Mouse (Mus musculus) liver (tissue): ENCODE measurements around the gene Chrnb1.
A peak's percentile ranks its signal among the peaks of the same experiment; 100 is the strongest.

Experiments
- DNase-seq: peaks from one replicate; pipeline ENCODE4 v3.0.0-alpha.2; 2020; ENCODE audit warnings: mixed read lengths

The Chrnb1 gene

DNA sequence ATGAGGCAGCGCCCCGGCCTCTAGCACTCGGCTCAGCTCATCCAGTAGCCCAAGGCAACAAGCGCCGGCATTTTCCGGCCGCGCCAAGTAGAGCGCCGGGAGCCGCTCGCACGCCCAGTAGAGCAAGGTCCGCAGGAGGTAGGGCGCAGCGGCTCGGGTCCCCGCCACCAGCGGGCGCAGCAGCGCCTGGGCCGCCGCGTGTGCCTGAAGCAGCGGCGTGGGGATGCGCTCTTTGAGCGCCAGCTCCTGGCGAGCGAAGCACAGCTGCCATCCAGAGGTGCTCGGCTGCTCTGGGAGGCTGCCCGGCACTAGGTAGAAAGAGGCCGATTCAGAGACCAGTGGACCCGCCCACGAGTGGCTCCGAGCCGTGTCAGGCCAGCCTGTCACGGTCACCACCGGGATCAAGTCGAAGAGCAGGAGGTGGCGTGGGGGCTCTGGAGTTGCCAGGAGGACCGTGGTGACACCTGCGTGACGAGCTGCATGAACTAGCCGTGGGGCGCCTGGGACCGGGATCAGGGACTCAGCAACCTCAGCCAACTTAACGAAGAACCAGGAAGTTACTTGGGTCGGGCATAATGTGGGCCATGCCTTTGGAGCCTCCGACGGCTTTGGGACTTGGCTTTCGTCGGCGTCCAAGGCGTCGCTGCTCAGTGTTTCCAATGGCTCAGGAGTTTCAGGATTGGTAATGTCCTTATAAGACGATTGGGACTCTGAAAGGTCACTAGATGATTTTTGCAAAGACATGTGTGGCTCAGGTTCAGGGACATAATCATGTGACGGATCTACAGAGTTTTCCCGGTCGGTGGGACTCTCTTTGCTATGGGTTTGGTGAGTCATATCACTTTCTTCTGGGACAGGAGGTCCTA, 8.3 kb upstream of the Chrnb1 start:
- peak; percentile 76 for DNase-seq

DNA sequence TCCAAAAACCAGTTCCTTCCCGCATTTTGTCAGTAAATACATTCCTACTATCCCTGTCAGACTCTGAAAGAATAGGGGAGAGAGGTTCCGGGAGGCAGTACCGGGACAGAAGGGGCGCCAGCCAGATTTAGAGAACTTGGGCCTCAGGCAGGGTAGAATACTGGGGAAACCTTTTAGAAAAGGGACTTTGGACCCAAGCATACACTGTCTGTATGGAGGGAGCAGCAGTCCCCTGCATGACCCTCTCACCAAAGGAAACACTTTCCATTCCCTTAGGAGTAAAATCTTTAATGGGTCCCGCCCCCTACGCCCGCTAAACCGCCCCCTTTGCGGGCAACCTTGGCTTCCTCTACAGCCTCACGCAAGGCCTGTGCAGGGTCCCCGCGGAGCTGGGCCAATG, 7.6 kb upstream of the Chrnb1 start:
- DNase-seq: no peak

DNA sequence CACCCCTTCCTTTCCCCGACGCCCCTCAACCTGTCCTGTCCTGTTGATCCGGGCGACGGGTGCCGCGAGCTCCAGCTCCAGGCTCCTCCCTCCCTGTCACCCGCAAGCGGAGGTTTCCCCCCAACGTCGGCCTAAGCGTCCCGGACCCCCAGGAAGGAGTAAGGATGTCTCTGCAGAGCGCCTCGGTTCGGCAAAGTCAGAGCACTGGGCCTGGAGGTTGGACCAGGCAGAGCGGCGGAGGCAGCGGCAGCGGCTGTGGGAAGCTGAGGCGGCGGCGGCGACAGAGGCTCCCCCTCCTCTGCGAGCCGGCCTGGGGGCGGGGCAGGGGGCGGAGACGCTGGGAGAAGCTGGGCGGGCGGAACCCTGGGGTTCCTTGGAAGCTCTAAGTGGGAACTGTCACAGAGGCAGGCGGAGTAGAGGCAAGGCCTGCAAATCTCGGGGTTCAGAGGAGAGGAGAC, 6.9 kb upstream of the Chrnb1 start:
- peak; percentile 83 for DNase-seq

DNA sequence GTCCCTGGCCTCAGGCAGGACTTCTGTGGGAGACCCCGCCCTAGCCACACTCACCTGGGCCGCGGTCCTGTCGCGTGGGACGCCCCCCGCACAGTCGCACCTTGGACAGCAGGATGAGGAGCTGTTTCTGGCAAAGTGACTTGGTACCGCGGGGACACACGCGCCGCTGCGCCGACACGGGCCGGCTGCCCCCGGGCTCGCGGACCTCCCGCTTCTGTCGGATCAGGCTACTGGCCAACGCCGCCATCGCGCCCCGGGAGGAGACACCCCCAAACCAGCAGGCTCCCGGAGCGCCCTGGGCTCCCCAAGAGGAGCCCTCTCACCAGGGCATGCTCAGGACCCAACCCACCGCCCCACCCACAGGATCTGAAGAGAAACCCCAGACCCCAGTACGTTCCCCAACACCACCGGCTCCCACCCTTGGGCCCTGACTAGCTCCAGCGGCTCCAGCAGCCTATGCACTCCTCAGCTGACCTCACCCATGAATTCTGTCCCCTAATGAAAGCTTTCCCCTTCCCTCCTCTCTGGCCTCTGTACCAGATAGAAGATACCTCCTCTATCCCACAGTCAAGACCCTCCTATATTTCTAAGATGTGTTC, 5.7 kb upstream of the Chrnb1 start, which contains the start of gene Fgf11:
Gene Fgf11, minus strand, starts transcription at position 479 of the 599 bp plus-strand sequence.
- no peak for DNase-seq

DNA sequence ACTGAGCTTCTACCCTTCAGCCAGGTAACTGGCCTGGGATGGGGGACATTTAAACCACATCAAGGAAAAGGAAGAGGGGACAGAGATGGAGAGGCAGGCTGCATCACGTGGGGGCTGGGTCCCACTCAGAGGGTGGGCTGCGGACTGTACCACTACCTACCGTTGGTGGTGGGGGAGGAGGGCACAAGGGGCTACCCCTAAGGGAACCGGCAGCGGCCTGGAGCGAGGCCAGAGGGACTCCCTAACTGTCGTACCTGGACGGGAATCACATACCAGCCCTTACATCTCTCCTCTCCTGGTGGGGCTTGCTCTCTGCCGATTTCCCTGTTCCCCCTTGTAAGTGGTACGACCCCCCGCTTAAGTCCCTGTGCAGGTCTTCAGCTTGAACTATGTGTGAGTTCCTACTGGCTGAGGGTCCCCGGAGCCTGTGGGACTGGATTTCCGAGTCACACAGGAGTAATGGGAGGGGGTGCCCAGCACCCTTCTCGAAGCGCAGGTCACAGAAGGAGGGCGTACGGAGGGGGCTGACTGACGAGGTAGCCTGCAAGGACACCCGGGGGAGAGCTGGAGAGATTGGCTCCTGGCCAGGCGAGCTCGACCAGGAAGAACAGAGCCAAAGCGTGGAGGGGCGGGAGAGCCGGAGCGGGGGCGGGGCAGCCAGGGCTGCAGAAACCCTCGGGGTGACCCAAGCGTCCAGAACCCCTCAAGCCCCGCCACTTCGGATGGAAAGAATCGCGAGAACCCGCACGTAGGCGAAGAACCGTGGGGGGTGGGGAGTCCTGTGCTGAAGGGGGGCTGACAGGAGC, 4.9 kb upstream of the Chrnb1 start:
- DNase-seq: peak; percentile 60

DNA sequence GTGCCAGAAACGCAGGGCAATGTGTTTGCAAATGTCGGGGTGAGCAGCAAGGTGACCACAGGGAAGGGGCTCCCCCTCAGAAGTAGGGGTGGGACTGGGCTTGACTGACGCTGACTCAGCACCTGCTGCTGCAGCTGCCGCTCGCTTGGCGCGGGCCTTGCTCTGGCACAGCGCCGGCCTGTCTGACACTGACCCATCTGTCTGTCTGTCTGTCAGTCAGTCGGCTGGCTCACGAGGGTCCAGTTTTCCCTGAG, 4.3 kb upstream of the Chrnb1 start:
- peak; percentile 29 for DNase-seq

DNA sequence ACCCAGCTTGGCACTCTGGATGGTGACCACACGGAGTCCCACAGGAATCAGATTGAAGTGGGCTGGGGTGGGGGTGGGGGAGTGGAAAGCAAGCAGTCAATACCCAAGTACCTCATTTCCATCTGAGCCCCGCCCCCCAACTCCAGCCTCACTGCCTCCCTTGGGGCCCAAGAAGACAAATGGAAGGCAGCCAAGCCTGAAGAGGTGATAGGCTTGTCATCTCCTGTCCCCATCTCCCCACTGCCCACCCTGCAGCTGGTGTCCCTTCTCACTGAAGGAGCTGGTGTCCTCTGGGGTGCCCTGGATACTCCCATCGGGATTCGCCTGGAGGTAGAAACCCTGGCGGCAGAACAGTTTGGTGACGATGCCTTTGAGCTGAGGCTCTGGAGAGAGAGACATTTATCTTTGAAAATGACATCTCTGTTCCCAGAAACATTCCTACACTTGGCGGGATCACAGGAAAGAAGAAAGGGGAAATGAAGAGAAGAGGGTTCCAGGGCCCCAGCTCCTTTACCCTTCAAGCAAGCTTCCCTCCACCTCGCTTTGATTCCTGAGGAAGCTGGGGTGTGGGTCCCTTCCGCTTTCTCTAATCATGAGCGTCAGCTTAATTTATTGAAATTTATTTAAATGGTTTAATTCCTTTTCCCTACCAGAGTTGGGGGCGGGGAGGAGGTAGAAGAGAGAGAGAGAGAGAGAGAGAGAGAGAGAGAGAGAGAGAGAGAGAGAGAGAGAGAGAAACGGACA, 3.8 kb upstream of the Chrnb1 start:
- no peak for DNase-seq

DNA sequence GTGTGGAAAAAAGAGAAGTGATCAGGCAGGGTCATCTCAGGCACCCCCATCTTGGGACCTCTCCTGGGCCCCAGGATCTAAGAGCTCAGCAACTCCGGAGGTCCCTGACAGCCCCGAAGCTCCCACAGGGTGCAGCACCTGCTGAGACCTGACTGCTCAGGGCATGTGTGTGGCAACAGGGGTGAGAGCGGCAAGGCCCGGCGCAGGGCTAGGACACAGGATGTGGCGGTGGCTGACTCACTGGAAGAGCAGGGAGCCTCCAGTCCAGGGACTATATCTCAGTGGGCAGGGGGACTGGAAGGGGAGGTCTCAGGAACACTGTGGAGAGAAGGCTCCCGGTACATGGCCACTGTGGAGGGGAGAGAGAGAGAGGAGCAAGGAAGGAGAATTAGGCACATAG, 2.2 kb upstream of the Chrnb1 start:
- DNase-seq: no peak

DNA sequence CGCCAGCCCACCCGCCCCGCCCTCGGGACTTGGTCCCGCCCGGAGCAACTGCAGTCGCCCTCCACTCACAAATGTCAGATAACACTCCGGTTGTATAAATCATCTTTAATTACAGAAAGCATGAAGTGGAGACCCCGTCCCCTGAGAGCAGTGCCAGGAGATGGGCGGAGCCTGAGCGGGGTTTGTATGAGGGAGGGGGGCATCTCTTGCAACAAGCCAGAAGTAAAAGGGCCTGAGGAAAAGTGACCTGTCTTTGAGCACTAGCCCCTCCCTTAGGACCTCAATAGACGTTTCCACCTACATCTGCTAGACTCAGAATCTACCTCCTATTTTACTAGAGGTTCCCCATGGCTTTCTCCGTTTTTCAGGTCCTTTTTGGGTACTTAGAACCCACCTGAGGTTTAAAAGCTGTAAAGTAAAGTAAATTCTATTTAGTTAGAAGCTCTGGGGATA, 266 bp upstream of the Chrnb1 start:
- no peak for DNase-seq

DNA sequence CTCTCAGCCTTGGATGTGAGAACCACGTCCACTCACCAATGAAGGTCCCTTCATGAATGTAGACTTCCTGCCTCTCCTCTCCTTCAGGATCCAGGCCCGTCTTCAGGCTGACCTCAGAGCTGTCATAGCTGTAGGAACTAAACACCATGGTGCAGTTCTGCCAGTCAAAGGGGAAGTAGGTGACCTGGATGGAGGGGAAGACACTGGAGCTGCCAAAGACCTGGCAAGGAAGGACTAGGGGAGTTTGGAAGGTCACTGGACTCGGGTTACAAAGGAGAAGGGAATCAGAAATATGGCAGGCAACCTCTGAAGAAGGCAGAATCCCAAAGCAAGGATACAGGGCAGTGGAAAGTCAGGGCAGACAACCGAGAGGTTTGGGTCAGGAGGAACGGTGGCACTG, 2.3 kb downstream of the Chrnb1 start:
- DNase-seq: no peak

DNA sequence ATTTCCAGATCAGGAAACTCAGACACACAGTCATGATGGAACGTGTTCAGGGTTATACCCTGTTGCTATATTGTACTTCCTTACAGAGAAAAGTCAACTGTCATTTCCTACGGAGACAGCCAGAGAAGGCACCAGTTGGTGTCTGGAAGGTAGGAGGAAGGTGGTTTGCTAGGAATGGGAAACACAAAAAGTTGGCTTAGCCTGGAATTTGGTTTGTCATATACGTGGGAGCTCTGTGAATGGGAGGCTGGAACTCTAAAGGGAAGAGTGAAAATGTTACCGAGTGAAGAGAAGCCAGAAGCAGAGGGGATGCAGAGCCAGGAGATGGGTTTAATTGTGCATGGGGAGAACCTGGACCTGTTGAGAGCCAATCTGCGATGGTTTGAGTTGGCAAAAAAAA, 4.3 kb downstream of the Chrnb1 start:
- DNase-seq: no peak

DNA sequence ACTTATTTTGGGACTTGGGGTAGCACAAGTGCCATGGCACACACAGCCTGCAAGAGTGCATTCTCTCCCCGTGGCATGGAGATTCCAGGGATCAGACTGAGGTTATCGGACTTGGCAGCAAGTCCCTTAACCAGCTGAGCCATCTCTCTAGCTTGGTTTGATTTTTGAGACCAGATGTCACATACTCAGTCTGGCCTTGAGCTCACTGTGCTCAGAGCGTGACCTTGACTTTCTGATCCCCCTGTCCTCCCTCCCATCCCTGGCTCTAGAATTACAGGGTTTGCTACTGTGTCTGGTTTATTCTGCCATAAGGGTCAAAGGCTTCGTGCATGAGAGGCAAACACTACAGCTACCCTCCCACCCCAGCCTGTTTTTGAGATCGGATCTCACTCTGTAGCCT, 6.3 kb downstream of the Chrnb1 start:
- no peak for DNase-seq

DNA sequence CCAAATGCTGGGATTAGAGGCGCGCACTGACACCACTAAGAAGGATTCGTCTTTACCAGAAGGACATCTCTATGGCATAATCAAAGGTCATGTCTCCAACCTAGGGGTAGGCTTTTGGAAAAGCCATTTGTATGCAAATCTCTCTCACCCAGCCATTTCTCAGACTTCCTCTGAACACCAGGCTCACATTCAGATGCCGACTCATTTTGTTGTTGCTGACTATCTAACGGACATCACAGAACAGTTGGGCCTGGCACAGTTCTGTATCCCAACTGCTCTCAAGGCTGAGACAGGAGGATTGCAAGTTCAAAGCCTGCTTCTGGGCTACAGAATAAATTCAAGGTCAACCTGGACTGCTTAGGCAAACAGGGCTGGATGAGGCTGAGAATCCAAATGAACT, 8.4 kb downstream of the Chrnb1 start:
- no peak for DNase-seq

DNA sequence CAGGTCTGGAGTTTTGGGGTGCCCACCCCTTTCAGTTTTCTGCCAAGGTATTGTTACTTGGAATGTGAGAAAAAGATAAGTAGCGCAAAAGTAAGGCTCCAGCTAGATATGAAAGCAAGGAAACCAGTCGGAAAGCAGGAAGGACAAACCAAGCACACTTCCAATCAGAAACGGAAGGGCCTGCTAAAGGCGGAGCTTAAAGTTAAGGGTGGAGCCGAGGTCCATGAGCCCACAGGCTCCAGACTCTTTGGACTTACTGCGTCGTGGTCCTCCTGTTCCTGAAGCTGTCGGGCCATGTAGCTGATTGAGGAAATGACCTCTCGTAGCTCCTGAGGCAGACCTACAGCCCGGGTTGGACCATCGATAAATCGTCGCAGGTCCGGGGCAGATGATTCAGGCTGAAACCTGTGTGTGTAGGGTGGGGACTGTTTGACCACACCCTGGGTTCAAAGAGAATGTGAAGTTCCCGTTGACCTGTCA, 10.9 kb downstream of the Chrnb1 start:
- peak; percentile 70 for DNase-seq

DNA sequence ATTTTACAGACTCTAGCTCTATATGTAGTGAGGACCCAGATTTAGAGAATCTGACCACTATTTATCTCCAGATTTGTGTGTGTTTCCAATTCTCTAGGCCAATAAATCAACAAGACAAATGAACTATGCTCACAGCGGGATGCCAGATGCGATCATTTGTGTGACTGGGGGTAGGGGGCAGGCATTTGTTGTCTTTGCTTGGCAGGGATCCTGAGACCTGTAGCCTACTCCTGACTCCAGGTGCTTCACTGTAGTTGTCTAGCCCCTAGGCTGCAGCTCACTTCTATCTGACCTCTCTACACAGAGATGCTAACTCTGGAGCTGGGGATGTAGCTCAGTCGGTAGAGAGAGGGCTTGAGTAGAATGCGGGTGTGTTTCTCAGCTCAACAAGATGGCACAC, 13.9 kb downstream of the Chrnb1 start:
- DNase-seq: no peak

DNA sequence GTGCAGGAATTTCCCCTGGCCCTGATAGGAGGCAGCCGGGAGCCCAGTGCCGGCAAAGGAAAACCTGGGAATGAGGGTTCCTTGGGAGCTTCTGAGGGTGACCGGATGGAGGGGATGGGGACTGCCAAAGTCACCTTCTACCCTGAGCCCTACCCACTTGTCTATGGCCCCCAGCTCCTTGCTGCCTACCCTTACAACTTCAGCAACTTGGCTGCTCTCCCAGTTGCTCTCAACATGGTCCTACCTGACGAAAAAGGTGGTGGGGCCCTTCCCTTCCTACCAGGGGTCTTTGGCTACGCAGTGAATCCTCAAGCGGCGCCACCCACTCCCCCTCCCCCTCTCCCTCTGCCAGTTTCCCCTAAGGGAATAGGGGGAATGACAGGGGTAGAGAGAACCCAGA, 16.8 kb downstream of the Chrnb1 start:
- DNase-seq: no peak

DNA sequence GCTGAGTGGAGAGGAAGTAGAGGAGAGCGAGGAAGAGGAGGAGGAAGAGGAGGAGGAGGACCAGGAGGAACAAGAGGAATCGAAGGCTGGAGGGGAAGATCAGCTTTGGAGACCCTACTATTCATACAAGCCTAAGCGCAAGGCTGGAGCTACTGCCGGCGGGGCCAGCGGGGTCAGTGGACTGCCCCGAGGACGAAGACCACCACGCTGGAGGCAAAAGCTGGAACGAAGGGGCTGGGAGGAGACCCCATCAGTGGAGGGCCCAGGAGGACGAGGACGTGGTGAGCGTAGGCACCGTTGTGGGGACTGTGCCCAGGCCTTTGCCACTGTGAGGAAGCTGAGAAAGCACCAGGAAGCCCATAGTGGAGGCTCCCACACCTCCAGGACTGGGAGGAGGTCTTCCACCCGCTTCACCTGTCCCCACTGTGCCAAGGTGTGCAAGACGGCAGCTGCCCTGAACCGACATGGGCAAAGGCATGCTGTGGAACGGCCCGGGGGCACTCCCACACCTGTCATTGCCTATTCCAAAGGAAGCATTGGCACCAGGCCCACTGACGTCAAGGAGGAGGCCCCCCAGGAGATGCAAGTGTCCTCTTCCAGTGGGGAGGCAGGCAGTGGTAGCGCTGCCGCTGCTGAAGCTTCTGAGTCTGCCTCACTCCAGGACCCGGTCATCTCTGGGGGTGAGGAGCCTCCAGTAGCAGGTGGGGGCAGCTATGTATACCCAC, 17.3 kb downstream of the Chrnb1 start:
- no peak for DNase-seq

DNA sequence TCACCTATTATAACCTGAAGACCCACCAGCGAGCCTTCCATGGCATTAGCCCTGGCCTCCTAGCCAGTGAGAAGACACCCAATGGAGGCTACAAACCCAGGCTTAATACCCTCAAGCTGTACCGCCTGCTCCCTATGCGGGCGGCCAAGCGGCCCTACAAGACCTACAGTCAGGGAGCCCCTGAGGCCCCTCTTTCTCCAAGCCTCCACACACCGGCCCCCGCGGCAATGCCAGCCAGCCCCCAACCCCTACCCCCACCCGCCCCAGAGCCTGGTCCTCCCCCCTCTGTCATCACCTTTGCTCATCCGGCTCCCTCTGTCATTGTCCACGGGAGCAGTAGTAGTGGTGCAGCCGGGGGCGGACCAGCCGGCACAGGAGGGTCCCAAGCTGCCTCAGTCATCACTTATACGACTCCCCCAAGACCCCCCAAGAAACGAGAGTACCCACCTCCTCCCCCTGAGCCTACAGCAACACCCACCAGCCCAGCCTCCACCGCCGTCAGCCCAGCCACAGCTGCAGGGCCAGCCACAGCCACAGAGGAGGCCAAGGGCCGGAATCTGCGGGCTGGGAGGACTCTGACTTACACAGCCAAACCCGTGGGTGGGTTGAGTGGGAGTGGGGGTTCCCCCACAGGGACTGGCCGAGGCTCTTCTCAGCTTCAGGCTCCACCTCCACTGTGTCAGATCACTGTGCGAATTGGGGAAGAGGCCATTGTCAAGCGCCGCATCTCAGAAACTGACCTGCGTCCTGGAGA, 18.1 kb downstream of the Chrnb1 start:
- DNase-seq: no peak

DNA sequence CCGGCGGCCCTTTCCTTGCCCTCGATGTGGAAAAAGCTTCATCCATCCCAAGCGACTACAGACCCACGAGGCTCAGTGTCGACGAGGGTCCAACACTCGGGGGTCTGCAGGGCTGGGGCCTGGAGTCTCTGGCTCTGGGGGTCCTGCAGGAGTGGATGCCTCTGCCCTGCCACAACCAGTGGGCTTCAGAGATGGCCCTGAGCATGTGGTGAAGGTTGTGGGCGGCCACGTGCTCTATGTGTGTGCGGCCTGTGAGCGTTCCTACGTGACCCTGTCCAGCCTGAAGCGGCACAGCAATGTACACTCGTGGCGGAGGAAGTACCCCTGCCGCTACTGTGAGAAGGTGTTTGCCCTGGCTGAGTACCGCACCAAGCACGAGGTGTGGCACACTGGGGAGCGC, 19.3 kb downstream of the Chrnb1 start:
- DNase-seq: no peak

DNA sequence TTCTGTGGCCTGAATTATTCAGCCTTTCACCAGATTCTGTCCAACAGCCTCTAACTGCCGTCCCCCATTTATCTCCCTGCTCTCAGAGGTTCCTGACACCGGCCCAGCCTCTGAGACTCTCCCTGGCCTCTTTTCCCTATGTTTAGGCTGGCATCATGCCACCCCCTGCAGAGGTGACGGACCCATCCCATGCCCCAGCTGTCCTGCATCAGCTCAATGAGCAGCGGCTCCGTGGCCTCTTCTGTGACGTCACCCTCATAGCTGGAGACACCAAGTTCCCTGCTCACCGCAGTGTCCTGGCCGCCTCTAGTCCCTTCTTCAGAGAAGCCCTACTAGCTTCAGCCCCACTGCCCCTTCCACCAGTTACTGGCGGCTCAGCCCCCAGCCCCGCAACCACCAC, 20.0 kb downstream of the Chrnb1 start:
- no peak for DNase-seq

DNA sequence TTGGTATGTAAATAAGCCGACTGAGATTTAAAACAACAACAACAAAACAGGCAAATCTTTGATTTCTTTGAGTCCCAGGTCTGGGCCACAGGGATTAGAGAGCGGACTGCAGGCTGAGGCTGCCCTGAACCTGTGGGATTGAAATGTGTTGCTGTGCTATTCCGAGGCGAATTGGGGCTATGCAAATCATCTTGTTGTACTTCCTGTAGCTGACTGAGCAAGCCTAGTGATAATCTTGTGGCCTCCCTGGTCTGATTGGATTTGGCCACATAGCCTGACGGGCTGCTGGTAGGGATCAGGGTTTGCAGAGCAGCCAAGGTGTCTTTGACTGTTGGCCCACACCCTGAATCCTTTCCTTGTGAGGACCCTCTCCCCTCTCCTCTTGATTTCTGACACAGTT, 20.8 kb downstream of the Chrnb1 start:
- DNase-seq: no peak

DNA sequence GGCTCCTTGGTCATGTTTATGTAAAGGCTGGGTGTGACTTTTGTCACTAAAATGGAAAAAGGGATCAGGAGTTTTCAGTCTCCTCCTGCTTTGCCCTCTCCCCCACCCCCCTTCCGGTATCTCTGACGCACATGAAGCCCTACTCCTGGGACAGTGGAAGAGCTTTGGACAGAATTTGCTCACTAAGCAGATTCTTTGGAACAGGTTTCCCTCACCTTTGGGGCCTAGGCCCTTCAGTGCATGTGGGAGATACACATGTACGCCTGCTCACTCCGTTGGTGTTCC, 28.2 kb downstream of the Chrnb1 start:
- DNase-seq: no peak
